In genomic region chr8:102515748-102516147, GRCm38 (mm10) we compare ENCODE assay signal across 10 mouse cellular contexts.
DNase-seq lines count a peak whose midpoint lies in the region.
"Had no signal": no experiment of that assay in that cellular context is flagged by ENCODE, and none has a peak within 500 bp of the region (broad histone marks: within the 10 kb centered on the region; RNA-seq: fewer than 3 reads in every experiment).

No protein-coding gene starts in this region.

- DNase-seq in gastrocnemius, postnatal 10 days, result peak; percentile 4
- no peak for DNase-seq in gastrocnemius, postnatal 25 days
- peak; percentile 22 to 27 for DNase-seq in kidney, postnatal 4 days
- no peak for DNase-seq in kidney, adult 11 months
- DNase-seq in retina, embryonic 14.5 days (ENCODE audit: low spot score), result peak; percentile 23
- DNase-seq in retina, postnatal 1 day, result no peak
- no peak for DNase-seq in urinary bladder, postnatal 14 days (ENCODE audit: low spot score)
- DNase-seq: kidney, adult 18-20 months; layer of hippocampus, postnatal 36 days; spleen, adult 18-20 months had no signal

Comparison
In these comparisons a context has a peak if more than half of its experiments do, and no peak if none do; other contexts are left out.
1. DNase-seq: peak in gastrocnemius, postnatal 10 days (single experiment), kidney, postnatal 4 days (2 of 2) and retina, embryonic 14.5 days (single experiment); none in gastrocnemius, postnatal 25 days (single experiment), kidney, adult 11 months (single experiment), retina, postnatal 1 day (single experiment) and urinary bladder, postnatal 14 days (single experiment).